Comparison of ENCODE assay signal across 7 mouse cellular contexts in the genomic region with DNA sequence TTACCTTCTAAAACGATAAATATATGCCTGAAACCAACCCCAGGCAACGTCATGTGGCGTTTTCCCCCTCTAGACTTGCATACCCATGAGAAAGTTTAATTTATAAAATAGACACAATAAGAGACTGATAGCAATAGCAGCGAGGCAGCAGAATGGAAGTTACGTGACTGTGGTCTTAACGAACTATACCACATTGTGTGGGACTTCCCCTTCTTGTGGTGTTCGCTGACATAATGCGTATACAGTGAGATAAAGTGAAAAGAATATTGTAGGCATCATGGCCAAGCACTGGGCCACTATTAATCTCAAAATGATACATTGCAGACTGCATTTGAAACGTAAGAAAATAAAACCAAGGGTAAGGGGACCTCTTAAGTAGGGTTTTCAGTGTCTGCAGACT.
DNase-seq lines count a peak whose midpoint lies in the region; ATAC-seq and TF ChIP-seq lines count a peak whose summit lies in the region.

No protein-coding gene starts in this region.

- H3K4me2 ChIP-seq in forebrain, embryonic 12.5 days = peak overlapping the region; percentile 10; the same call in 1 of the 2 replicates
- H3K4me2 ChIP-seq in liver, postnatal 0 days (ENCODE audit: low read depth, low read length) = peak overlapping the region; percentile 47
- no peak overlapping the region for H3K4me2 ChIP-seq in stomach, postnatal 0 days (replicated peaks; ENCODE audit: low read depth)

- TF ChIP-seq POLR2A in thymus, adult 2 months (IDR thresholded peaks at IDR 0.05; ENCODE audit: control insufficient read depth, extremely low read depth, insufficient read depth, low read length, poor library complexity) = no peak

- peaks cover 8% of the 10 kb centered on the region; the same call in 1 of the 2 replicates for H3K4me1 ChIP-seq in thymus, adult 2 months (replicated peaks; ENCODE audit: control insufficient read depth, insufficient read depth, low read length)
- peaks cover 27% of the 10 kb centered on the region for H3K4me1 ChIP-seq in forebrain, embryonic 12.5 days
- H3K4me1 ChIP-seq in liver, postnatal 0 days (ENCODE audit: insufficient read depth) = 0 out of 2 replicates have a peak, but pooled peaks cover 6% of the 10 kb centered on the region
- H3K4me1 ChIP-seq in stomach, postnatal 0 days (replicated peaks; ENCODE audit: control insufficient read depth, insufficient read depth) = no peaks in the 10 kb centered on the region

- H3K27ac ChIP-seq in thymus, adult 2 months (ENCODE audit: control insufficient read depth, insufficient read depth, low read length) = no peak overlapping the region
- H3K27ac ChIP-seq in forebrain, embryonic 12.5 days = peak overlapping the region; percentile 83
- no peak overlapping the region for H3K27ac ChIP-seq in liver, postnatal 0 days (ENCODE audit: low read depth)
- H3K27ac ChIP-seq in stomach, postnatal 0 days (replicated peaks) = peak overlapping the region; percentile 74; the same call in 1 of the 2 replicates

- peak; percentile 19 for DNase-seq in thymus, adult 2 months
- no peak for DNase-seq in thymus, postnatal 36 days
- no peak for DNase-seq in liver, postnatal 0 days
- no peak for DNase-seq in stomach, postnatal 0 days (ENCODE audit: low spot score)
- DNase-seq in frontal cortex, postnatal 36 days (ENCODE audit: low spot score in 2 of 2) = no peak
- DNase-seq in gastrocnemius, postnatal 10 days = no peak

- H3K9ac ChIP-seq in forebrain, embryonic 12.5 days = no peak overlapping the region
- H3K9ac ChIP-seq in liver, postnatal 0 days (replicated peaks) = no peak overlapping the region
- H3K9ac ChIP-seq in stomach, postnatal 0 days (ENCODE audit: low read length) = no peak overlapping the region

- WGBS in thymus, adult 2 months = 11% methylated on average over 9 of the region's 9 CpGs
- 46% methylated on average over 9 of the region's 9 CpGs for WGBS in forebrain, embryonic 12.5 days
- 34% methylated on average over 9 of the region's 9 CpGs for WGBS in liver, postnatal 0 days (ENCODE audit: insufficient replicate concordance)
- WGBS in stomach, postnatal 0 days = 60% methylated on average over 9 of the region's 9 CpGs

- peak; percentile 59; the same call in 1 of the 2 replicates for ATAC-seq in forebrain, embryonic 12.5 days (ENCODE audit: low FRiP score)
- ATAC-seq in liver, postnatal 0 days = no peak
- ATAC-seq in stomach, postnatal 0 days (ENCODE audit: low FRiP score, low TSS enrichment) = no peak

- peaks cover 2% of the 10 kb centered on the region; the same call in 1 of the 2 replicates for H3K36me3 ChIP-seq in thymus, adult 2 months (ENCODE audit: control insufficient read depth, insufficient read depth, low read length)
- peaks cover 63% of the 10 kb centered on the region for H3K36me3 ChIP-seq in forebrain, embryonic 12.5 days (replicated peaks)
- H3K36me3 ChIP-seq in liver, postnatal 0 days (replicated peaks; ENCODE audit: insufficient read depth, low read length) = peaks cover 31% of the 10 kb centered on the region
- H3K36me3 ChIP-seq in stomach, postnatal 0 days (ENCODE audit: control insufficient read depth, insufficient read depth, low read length) = peaks cover 22% of the 10 kb centered on the region; the same call in 1 of the 2 replicates

- H3K27me3 ChIP-seq in thymus, adult 2 months (ENCODE audit: control insufficient read depth, insufficient read depth, low read length) = no peaks in the 10 kb centered on the region
- H3K27me3 ChIP-seq in forebrain, embryonic 12.5 days = no peaks in the 10 kb centered on the region
- no peaks in the 10 kb centered on the region for H3K27me3 ChIP-seq in liver, postnatal 0 days (ENCODE audit: insufficient read depth, low read length)
- no peaks in the 10 kb centered on the region for H3K27me3 ChIP-seq in stomach, postnatal 0 days (ENCODE audit: control insufficient read depth, insufficient read depth, low read length)

- no peak overlapping the region for H3K4me3 ChIP-seq in thymus, adult 2 months (ENCODE audit: control insufficient read depth, insufficient read depth, low read length)
- H3K4me3 ChIP-seq in forebrain, embryonic 12.5 days (replicated peaks) = no peak overlapping the region
- no peak overlapping the region for H3K4me3 ChIP-seq in liver, postnatal 0 days (ENCODE audit: low read depth, low read length)
- H3K4me3 ChIP-seq in stomach, postnatal 0 days (ENCODE audit: low read depth, low read length) = no peak overlapping the region

- no peaks in the 10 kb centered on the region for H3K9me3 ChIP-seq in forebrain, embryonic 12.5 days
- H3K9me3 ChIP-seq in liver, postnatal 0 days (ENCODE audit: low read length) = no peaks in the 10 kb centered on the region
- no peaks in the 10 kb centered on the region for H3K9me3 ChIP-seq in stomach, postnatal 0 days (ENCODE audit: control insufficient read depth, low read length)

- no peak for TF ChIP-seq EP300 in liver, postnatal 0 days (IDR thresholded peaks at IDR 0.05; ENCODE audit: low read depth)
- no peak for TF ChIP-seq EP300 in stomach, postnatal 0 days (optimal IDR thresholded peaks at IDR 0.05)

- TF ChIP-seq CTCF in thymus, adult 2 months (IDR thresholded peaks at IDR 0.05; ENCODE audit: borderline replicate concordance, control insufficient read depth, extremely low read depth, insufficient read depth, low read length, poor library complexity) = no peak
- TF ChIP-seq CTCF in liver, postnatal 0 days (IDR thresholded peaks at IDR 0.05; ENCODE audit: low read depth) = no peak
- no peak for TF ChIP-seq CTCF in stomach, postnatal 0 days (IDR thresholded peaks at IDR 0.05; ENCODE audit: low read depth)

Comparison
In these comparisons a context has a peak if more than half of its experiments do, and no peak if none do; other contexts are left out.
1. H3K27ac ChIP-seq: peak in forebrain, embryonic 12.5 days (single experiment) and stomach, postnatal 0 days (single experiment); none in thymus, adult 2 months (single experiment) and liver, postnatal 0 days (single experiment).